Mouse (Mus musculus) lung, postnatal 0 days (tissue): ENCODE measurements around the gene Enpp3.

Experiments
- CTCF ChIP-seq: IDR thresholded peaks from 2 replicates; pipeline ENCODE4 v1.5.1; 2016; ENCODE audit warnings: antibody characterized with exemption, mild to moderate bottlenecking
- EP300 ChIP-seq: IDR thresholded peaks from 2 replicates; pipeline ENCODE4 v1.6.1; 2016; ENCODE audit warnings: antibody characterized with exemption, mild to moderate bottlenecking, control low read depth

DNA sequence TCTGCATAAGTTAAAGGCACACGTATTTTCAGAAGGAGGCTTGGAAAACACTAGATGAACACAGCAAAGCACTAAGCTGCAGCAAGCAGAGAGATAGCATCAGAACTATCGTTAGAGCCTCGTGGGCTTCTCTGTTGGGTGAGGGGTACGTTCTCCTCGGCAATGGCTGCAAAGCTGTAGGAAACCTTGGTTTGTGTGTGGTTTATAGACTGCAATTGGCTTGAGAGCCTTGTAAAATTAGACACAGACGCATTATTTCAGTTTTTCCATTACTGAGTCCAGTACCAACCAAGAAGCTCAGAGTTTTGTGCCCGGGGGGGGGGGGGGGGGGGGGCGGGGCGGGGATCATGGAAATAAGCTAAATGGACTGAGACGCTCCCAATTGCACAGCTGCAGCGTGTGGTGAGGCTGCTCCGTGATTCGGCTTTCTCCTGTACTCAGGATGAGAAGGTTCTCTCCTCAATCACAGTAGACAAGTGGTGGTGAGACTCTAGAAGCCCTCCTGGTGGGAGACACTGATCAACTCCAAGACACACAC, 99.6 kb downstream of the Enpp3 start:
- TF ChIP-seq CTCF (no peak), EP300 (no peak)
